Mouse (Mus musculus) adrenal gland, adult (tissue): ENCODE measurements around the gene Otub1.

Experiments used
- DNase-seq, 2 experiments: peaks; one replicate each; pipeline ENCODE4 v3.0.0; 2022 to 2023; ENCODE audit warnings: low spot score in 1 of 2; ENCODE audit not compliant: inconsistent age in 2 of 2

Gene Otub1

GRCm38 (mm10) chr19:7177804-7178511 is 28.2 kb downstream of the Otub1 start:
- DNase-seq: no peak

GRCm38 (mm10) chr19:7176041-7176696 is 29.9 kb downstream of the Otub1 start:
- no peak for DNase-seq

- no peak for DNase-seq
Measured at GRCm38 (mm10) chr19:7172051-7172866, 33.9 kb downstream of the Otub1 start.

GRCm38 (mm10) chr19:7171447-7171846 is 34.7 kb downstream of the Otub1 start:
- peak; percentile 54 to 67 for DNase-seq

GRCm38 (mm10) chr19:7170916-7171315 is 35.2 kb downstream of the Otub1 start:
- peak; percentile 73 to 80 for DNase-seq

GRCm38 (mm10) chr19:7168423-7168822 is 37.7 kb downstream of the Otub1 start:
- DNase-seq: peak; percentile 60 to 69

GRCm38 (mm10) chr19:7166767-7167166 is 39.3 kb downstream of the Otub1 start:
- no peak for DNase-seq

- DNase-seq: no peak
Measured at GRCm38 (mm10) chr19:7166200-7166711, 39.9 kb downstream of the Otub1 start.

GRCm38 (mm10) chr19:7165509-7166199 is 40.5 kb downstream of the Otub1 start:
- peak; percentile 56 to 68 for DNase-seq

GRCm38 (mm10) chr19:7164820-7165323 is 41.2 kb downstream of the Otub1 start:
- peak; percentile 53 to 74 for DNase-seq

GRCm38 (mm10) chr19:7164238-7164637 is 41.9 kb downstream of the Otub1 start:
- DNase-seq: no peak

GRCm38 (mm10) chr19:7161064-7161463 is 45.1 kb downstream of the Otub1 start:
- DNase-seq: no peak

GRCm38 (mm10) chr19:7160151-7160906 is 45.8 kb downstream of the Otub1 start:
- peak in 1 of 2 experiments; percentile 57 for DNase-seq

GRCm38 (mm10) chr19:7157734-7158133 is 48.4 kb downstream of the Otub1 start:
- no peak for DNase-seq

- DNase-seq: no peak
Measured at GRCm38 (mm10) chr19:7155196-7155595, 50.9 kb downstream of the Otub1 start.

GRCm38 (mm10) chr19:7153232-7153631 is 52.9 kb downstream of the Otub1 start:
- no peak for DNase-seq

- DNase-seq: no peak
Measured at GRCm38 (mm10) chr19:7151927-7152653, 54.0 kb downstream of the Otub1 start.

- DNase-seq: no peak
Measured at GRCm38 (mm10) chr19:7151300-7151926, 54.7 kb downstream of the Otub1 start.

- no peak for DNase-seq
Measured at GRCm38 (mm10) chr19:7149158-7149685, 56.9 kb downstream of the Otub1 start.
